Mouse (Mus musculus): Measurements from ENCODE around the gene Fam69b.

DNA sequence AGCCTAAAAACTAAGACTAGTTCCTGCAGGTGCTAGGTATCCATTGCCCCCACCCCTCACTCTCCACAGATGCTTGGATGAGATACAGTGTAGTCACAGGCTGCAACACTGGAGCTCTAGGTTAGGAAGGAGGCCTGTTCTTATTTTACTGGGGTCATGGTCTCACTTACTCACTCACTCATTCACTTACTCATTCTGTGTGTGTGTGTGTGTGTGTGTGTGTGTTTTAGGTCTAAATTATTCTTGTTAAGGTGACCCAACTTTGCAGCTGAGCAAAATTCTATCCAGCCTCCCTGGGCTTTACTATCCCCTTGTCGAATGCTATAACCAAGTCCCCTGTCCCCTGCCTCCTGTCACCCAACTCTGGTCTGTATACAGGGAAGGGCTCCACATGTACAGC is 26.7 kb upstream of the Fam69b start:
- TF ChIP-seq CTCF (conservative IDR thresholded peaks at IDR 0.05; ENCODE audit: insufficient read depth, insufficient read length, low read depth, low read length): no peak
- TF ChIP-seq POLR2A (IDR thresholded peaks at IDR 0.05; ENCODE audit: low read depth, low read length): no peak

Data from kidney, adult 2 months (tissue).